Mouse (Mus musculus) embryonic fibroblast, embryonic 13.5 days (primary cell): ENCODE measurements around the gene Foxd1. TPM values are rescaled to one million over a fixed set of nuclear protein-coding genes. Genes with fewer than 3 reads are reported as not detected.

Source experiments
- H3K27ac ChIP-seq: 2 replicates; pipeline ENCODE4 v1.5.1; 2012; ENCODE audit warnings: low read length, control low read depth, inconsistent platforms; ENCODE audit not compliant: insufficient read depth
- H3K4me1 ChIP-seq: 2 replicates; pipeline ENCODE4 v1.6.1; 2011; ENCODE audit warnings: low read length; ENCODE audit not compliant: control insufficient read depth, insufficient read depth
- H3K4me3 ChIP-seq: 2 replicates; pipeline ENCODE4 v1.5.1; 2011; ENCODE audit warnings: mild to moderate bottlenecking, control low read depth, low read length; ENCODE audit not compliant: insufficient read depth
- CTCF ChIP-seq: IDR thresholded peaks from 2 replicates; pipeline ENCODE4 v1.5.1; 2011; ENCODE audit warnings: mild to moderate bottlenecking, control low read depth, low read length, moderate library complexity, borderline replicate concordance; ENCODE audit not compliant: insufficient read depth
- POLR2A ChIP-seq: IDR thresholded peaks from 2 replicates; pipeline ENCODE4 v1.6.1; 2011; ENCODE audit warnings: low read depth, mild to moderate bottlenecking, control low read depth, low read length, moderate library complexity
- polyA plus RNA-seq: library from polyadenylated mRNA; stranded (reverse); fragments of >200 nt; gene quantifications from 2 replicates; pipeline ENCODE4 v1.2.4, GENCODE M21; 2011; ENCODE audit warnings: low read depth; ENCODE audit not compliant: missing spikeins, insufficient read length

The Foxd1 gene
- polyA plus RNA-seq, 1 experiment, result 5.9 TPM

GRCm38 (mm10) chr13:98377746-98378145 lies 23.7 kb downstream of the Foxd1 start:
- Histone ChIP-seq H3K4me1 (no peaks in the 10 kb centered on the region), H3K4me3 (no peak overlapping the region), H3K27ac (0 out of 2 replicates have a peak overlapping the region, but pooled peaks have one; percentile 5)
- no peak for TF ChIP-seq CTCF
- TF ChIP-seq POLR2A, result no peak

- no peak overlapping the region for H3K27ac ChIP-seq
- H3K4me3 ChIP-seq, result no peak overlapping the region
- H3K4me1 ChIP-seq, result no peaks in the 10 kb centered on the region; the same call in 1 of the 2 replicates
- TF ChIP-seq POLR2A (no peak), CTCF (no peak)
Measured at GRCm38 (mm10) chr13:98382751-98383150, 28.7 kb downstream of the Foxd1 start.

- TF ChIP-seq POLR2A (no peak), CTCF (no peak)
- no peak overlapping the region for H3K27ac ChIP-seq
- no peaks in the 10 kb centered on the region; the same call in 1 of the 2 replicates for H3K4me1 ChIP-seq
- H3K4me3 ChIP-seq, result no peak overlapping the region
Measured at GRCm38 (mm10) chr13:98383911-98384498, 30.0 kb downstream of the Foxd1 start.

- Histone ChIP-seq H3K4me3 (no peak overlapping the region), H3K27ac (no peak overlapping the region), H3K4me1 (no peaks in the 10 kb centered on the region; the same call in 1 of the 2 replicates)
- TF ChIP-seq POLR2A, result no peak
Measured at GRCm38 (mm10) chr13:98385877-98386276, 31.8 kb downstream of the Foxd1 start.

GRCm38 (mm10) chr13:98389092-98389491 lies 35.0 kb downstream of the Foxd1 start:
- TF ChIP-seq POLR2A (no peak), CTCF (no peak)
- Histone ChIP-seq H3K4me3 (no peak overlapping the region), H3K4me1 (peaks cover 3% of the 10 kb centered on the region; the same call in 1 of the 2 replicates), H3K27ac (no peak overlapping the region)

GRCm38 (mm10) chr13:98390363-98390762 lies 36.3 kb downstream of the Foxd1 start:
- no peak overlapping the region for H3K27ac ChIP-seq
- H3K4me1 ChIP-seq, result peaks cover 3% of the 10 kb centered on the region; the same call in 1 of the 2 replicates
- H3K4me3 ChIP-seq, result no peak overlapping the region
- TF ChIP-seq CTCF, result no peak
- TF ChIP-seq POLR2A, result no peak

GRCm38 (mm10) chr13:98390771-98391634 lies 37.0 kb downstream of the Foxd1 start:
- no peak for TF ChIP-seq CTCF
- no peak for TF ChIP-seq POLR2A
- peaks cover 3% of the 10 kb centered on the region; the same call in 1 of the 2 replicates for H3K4me1 ChIP-seq
- H3K4me3 ChIP-seq, result peak overlapping the region; percentile 12; the same call in 1 of the 2 replicates
- H3K27ac ChIP-seq, result no peak overlapping the region

GRCm38 (mm10) chr13:98391635-98391990 lies 37.6 kb downstream of the Foxd1 start:
- H3K27ac ChIP-seq, result no peak overlapping the region
- TF ChIP-seq POLR2A (no peak), CTCF (no peak)
- H3K4me3 ChIP-seq, result peak overlapping the region; percentile 12; the same call in 1 of the 2 replicates
- H3K4me1 ChIP-seq, result peaks cover 3% of the 10 kb centered on the region; the same call in 1 of the 2 replicates

GRCm38 (mm10) chr13:98392031-98392430 lies 38.0 kb downstream of the Foxd1 start:
- no peak for TF ChIP-seq POLR2A
- no peak for TF ChIP-seq CTCF
- H3K4me3 ChIP-seq, result no peak overlapping the region
- peaks cover 3% of the 10 kb centered on the region; the same call in 1 of the 2 replicates for H3K4me1 ChIP-seq
- no peak overlapping the region for H3K27ac ChIP-seq
